9 mouse cellular contexts compared by ENCODE assay signal in the genomic region with DNA sequence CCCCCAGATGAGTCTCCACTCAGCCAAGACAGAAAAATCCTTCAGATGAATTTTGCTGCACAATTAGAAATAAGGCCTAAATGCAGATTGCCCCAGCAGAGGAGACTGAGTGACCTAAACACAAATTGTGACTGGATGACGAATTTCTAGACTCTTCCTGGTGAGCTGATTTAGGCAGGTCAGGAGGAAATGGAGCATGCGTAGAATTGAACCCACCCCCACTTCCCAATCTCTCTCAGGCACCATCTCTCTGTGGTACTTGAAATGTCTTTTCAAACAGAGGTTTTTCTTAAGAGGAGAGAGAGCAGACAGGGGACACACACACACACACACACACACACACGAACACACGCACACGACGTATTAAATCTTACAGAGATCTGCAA. TPM values are rescaled to one million over a fixed set of nuclear protein-coding genes. Genes with fewer than 3 reads are reported as not detected.
A peak's percentile ranks its signal among the peaks of the same experiment; 100 is the strongest.
DNase-seq lines count a peak whose midpoint lies in the region; ATAC-seq and TF ChIP-seq lines count a peak whose summit lies in the region.
"Had no signal": no experiment of that assay in that cellular context is flagged by ENCODE, and none has a peak within 500 bp of the region (broad histone marks: within the 10 kb centered on the region; RNA-seq: fewer than 3 reads in every experiment).

No protein-coding gene starts in this region.

- ATAC-seq in intestine, embryonic 15.5 days: no peak
- no peak for ATAC-seq in stomach, embryonic 14.5 days (ENCODE audit: insufficient number of reproducible peaks, insufficient read depth, low FRiP score, low read depth)

- no peak for TF ChIP-seq CTCF in left cerebral cortex, adult 2 months (IDR thresholded peaks at IDR 0.05)

- no peaks in the 10 kb centered on the region; the same call in 1 of the 2 replicates for H3K9me3 ChIP-seq in forebrain, embryonic 10.5 days
- H3K9me3 ChIP-seq in intestine, embryonic 15.5 days: no peaks in the 10 kb centered on the region
- H3K9me3 ChIP-seq in stomach, embryonic 14.5 days (ENCODE audit: control insufficient read depth, low read depth, low read length): no peaks in the 10 kb centered on the region

- peaks cover 18% of the 10 kb centered on the region for H3K27me3 ChIP-seq in forebrain, embryonic 10.5 days (ENCODE audit: poor library complexity, severe bottlenecking)
- H3K27me3 ChIP-seq in intestine, embryonic 15.5 days (replicated peaks): no peaks in the 10 kb centered on the region
- no peaks in the 10 kb centered on the region for H3K27me3 ChIP-seq in stomach, embryonic 14.5 days (ENCODE audit: control insufficient read depth, insufficient read depth, low read length)

- 0 out of 2 replicates have a peak overlapping the region, but pooled peaks have one; percentile 33 for H3K4me2 ChIP-seq in intestine, embryonic 15.5 days (replicated peaks)
- no peak overlapping the region; the same call in 1 of the 2 replicates for H3K4me2 ChIP-seq in stomach, embryonic 14.5 days (replicated peaks; ENCODE audit: low read depth, low read length)

- peaks cover 62% of the 10 kb centered on the region for H3K4me1 ChIP-seq in forebrain, embryonic 10.5 days
- H3K4me1 ChIP-seq in intestine, embryonic 15.5 days (replicated peaks): peaks cover 7% of the 10 kb centered on the region
- peaks cover 6% of the 10 kb centered on the region; the same call in 1 of the 2 replicates for H3K4me1 ChIP-seq in stomach, embryonic 14.5 days (ENCODE audit: control insufficient read depth, insufficient read depth, low read length)

- peak overlapping the region; percentile 72; the same call in 1 of the 2 replicates for H3K27ac ChIP-seq in left cerebral cortex, adult 2 months
- peak overlapping the region; percentile 81 for H3K27ac ChIP-seq in forebrain, embryonic 10.5 days
- H3K27ac ChIP-seq in intestine, embryonic 15.5 days: peak overlapping the region; percentile 52; the same call in 1 of the 2 replicates
- 0 out of 2 replicates have a peak overlapping the region, but pooled peaks have one; percentile 52 for H3K27ac ChIP-seq in stomach, embryonic 14.5 days (ENCODE audit: low read length)

- no peak for DNase-seq in left cerebral cortex, adult 2 months (ENCODE audit: extremely low spot score in 1 of 2, low spot score in 2 of 2)
- no peak for DNase-seq in left cerebral cortex, adult 11 months (ENCODE audit: low spot score)
- DNase-seq in forebrain, embryonic 10.5 days (ENCODE audit: extremely low spot score, low spot score): no peak
- no peak for DNase-seq in right cerebral cortex, postnatal 25 days
- no peak for DNase-seq in right cerebral cortex, postnatal 10 days (ENCODE audit: low spot score in 2 of 2)

- intact Hi-C loops in left cerebral cortex, adult 2 months (cut with DNase I): loop anchor here (1.0 to 5.0 kb wide), 7 partner anchors 41 to 717 kb away; a partner anchor contains a TSS

- 79% methylated on average over 6 of the region's 6 CpGs for WGBS in forebrain, embryonic 10.5 days
- 62% methylated on average over 6 of the region's 6 CpGs for WGBS in intestine, embryonic 15.5 days
- 66% methylated on average over 6 of the region's 6 CpGs for WGBS in stomach, embryonic 14.5 days

- no peak overlapping the region for H3K9ac ChIP-seq in intestine, embryonic 15.5 days
- no peak overlapping the region for H3K9ac ChIP-seq in stomach, embryonic 14.5 days (replicated peaks; ENCODE audit: low read depth, low read length)

- no peaks in the 10 kb centered on the region for H3K36me3 ChIP-seq in forebrain, embryonic 10.5 days (replicated peaks)
- no peaks in the 10 kb centered on the region for H3K36me3 ChIP-seq in intestine, embryonic 15.5 days
- no peaks in the 10 kb centered on the region for H3K36me3 ChIP-seq in stomach, embryonic 14.5 days (ENCODE audit: control insufficient read depth, insufficient read depth, low read length)

- no peak overlapping the region for H3K4me3 ChIP-seq in left cerebral cortex, adult 2 months
- H3K4me3 ChIP-seq in forebrain, embryonic 10.5 days: no peak overlapping the region
- H3K4me3 ChIP-seq in intestine, embryonic 15.5 days (replicated peaks): no peak overlapping the region
- no peak overlapping the region for H3K4me3 ChIP-seq in stomach, embryonic 14.5 days (ENCODE audit: low read depth, low read length)

RNA-seq across cellular contexts. Expression of a gene that starts 4.6 kb away (rescaled TPM):
- under 1 TPM; 0.56 to 0.75 TPM for total RNA-seq in left cerebral cortex, adult 2 months (2021)
- polyA plus RNA-seq in forebrain, embryonic 10.5 days (2016; fragmentation: Nextera tagmentation; extraction: Ambion mirVana): not detected in 2 replicates
- polyA plus RNA-seq in intestine, embryonic 15.5 days (2015; fragmentation: Nextera tagmentation; extraction: Ambion mirVana): not detected in 2 replicates
- polyA plus RNA-seq in stomach, embryonic 14.5 days (2014; fragmentation: Nextera tagmentation; extraction: Ambion mirVana): not detected in 2 replicates
- total RNA-seq: hematopoietic stem cell, adult 5-6 weeks had no signal
- polyA plus RNA-seq: embryonic facial prominence, embryonic 11.5 days had no signal
